Mouse (Mus musculus): ENCODE measurements at regions not wholly inside any gene's neighbourhood (a gene's known extent, or its start where the extent isn't known, plus 50 kb on each side); places are given as distances from the start of the nearest gene placed in this dataset.
"Not testable (repeated sequence)": the region's sequence is repeated elsewhere in the genome, so short reads cannot be mapped to it uniquely, and the experiment has no call there.

DNA sequence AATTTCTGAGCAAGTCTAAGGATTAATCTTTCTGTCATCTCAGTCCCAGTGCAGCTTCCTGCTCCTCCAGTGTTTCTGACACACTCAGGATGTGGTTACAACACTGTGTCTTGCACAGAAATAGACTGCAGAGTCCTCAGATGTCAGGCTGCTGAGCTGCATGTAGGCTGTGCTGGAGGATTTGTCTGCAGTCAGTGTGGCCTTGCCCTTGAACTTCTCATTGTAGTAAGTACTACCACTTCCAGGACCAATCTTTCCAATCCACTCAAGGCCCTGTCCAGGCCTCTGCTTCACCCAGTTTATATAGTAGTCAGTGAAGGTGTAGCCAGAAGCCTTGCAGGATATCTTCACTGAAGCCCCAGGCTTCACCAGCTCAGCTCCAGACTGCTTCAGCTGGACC, 185.8 kb upstream of the Zfp386 start:
- ATAC-seq = not testable (repeated sequence)

DNA sequence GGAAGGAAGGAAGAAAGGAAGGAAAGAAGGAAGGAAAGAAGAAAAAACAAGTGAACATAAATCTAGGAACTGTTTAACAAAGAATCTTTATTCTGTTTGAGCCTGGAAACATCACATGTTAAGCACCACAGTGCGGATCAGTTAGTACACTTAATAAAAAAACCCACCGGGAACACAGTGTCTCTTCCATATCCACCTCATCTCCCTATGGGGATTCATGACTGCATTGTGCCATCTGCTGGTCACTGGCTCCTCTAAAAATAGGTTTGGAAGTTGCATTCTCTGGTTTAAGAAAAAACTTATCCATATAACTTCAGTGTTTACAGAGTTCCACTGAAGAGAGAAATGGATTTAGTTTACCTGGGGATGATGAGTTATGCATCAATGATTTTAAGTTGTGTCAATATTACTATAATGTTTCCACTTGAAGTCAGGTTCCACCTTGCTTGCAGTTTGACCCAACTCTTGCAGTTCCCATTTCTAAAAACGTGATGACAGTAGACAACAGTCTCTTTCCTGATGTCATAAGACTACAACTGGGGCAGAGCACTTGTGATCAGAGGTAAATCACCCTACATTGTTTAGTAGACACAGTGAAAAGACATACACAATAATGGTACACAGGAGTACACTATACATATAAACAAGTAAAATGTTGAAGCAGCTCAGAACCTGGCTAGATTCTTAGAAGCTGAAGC, 182.3 kb upstream of the Zfp386 start:
- not testable (repeated sequence) for ATAC-seq

- ATAC-seq = not testable (repeated sequence)
Measured at GRCm38 (mm10) chr12:115868631-115869030, 178.9 kb upstream of the Zfp386 start.

DNA sequence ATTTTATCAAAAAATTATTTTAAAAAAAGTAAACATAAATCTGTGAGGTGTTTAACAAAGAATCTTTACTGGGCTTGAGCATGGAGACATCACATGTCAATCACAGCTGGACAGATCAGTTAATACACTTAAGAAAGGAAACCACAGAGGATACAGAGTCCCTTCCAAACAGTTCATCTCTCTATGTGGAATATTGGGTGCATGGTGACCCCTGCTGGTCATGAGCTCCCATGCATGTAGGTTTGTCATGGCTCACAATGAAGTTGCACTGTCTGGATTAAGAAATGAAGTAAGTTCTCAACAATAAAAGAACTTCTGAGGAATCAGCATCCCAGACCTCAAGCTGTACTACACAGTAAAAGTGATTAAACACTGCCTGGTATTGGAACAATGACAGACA, 175.1 kb upstream of the Zfp386 start:
- peak; percentile 81 for ATAC-seq

DNA sequence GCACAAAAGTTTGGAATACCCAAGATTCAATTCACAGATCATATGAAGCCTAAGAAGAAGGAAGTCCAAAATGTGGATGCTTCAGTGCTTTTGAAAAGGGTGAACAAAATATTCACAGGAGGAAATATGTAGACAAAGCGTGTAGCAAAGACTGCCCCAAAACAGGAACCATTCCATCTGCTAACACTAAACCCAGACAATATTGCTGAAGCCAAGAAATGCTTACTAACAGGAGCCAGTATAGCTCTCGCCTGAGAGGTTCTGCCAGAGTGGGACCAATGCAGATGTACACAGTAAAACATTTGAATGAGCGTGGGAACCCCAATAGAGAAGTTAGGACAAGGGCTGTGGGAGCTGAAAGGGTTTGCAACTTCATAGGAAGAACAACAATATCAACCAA, 173.5 kb upstream of the Zfp386 start:
- ATAC-seq = not testable (repeated sequence)

- ATAC-seq = no peak
Measured at GRCm38 (mm10) chr12:115883719-115884118, 163.8 kb upstream of the Zfp386 start.

- ATAC-seq = no peak
Measured at GRCm38 (mm10) chr12:115887976-115888375, 159.5 kb upstream of the Zfp386 start.

GRCm38 (mm10) chr12:115892656-115893055, 154.9 kb upstream of the Zfp386 start:
- not testable (repeated sequence) for ATAC-seq

DNA sequence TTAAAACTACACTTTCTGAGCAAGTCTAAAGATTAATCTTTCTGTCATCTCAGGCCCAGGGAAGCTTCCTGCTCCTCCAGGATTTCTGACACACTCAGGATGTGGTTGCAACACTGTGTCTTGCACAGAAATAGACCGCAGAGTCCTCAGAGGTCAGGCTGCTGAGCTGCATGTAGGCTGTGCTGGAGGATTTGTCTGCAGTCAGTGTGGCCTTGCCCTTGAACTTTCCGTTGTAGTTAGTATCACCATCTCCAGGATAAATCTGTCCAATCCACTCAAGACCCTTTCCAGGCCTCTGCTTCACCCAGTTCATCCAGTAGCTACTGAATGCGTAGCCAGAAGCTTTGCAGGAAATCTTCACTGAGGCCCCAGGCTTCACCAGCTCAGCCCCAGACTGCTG, 135.3 kb upstream of the Zfp386 start:
- not testable (repeated sequence) for ATAC-seq

DNA sequence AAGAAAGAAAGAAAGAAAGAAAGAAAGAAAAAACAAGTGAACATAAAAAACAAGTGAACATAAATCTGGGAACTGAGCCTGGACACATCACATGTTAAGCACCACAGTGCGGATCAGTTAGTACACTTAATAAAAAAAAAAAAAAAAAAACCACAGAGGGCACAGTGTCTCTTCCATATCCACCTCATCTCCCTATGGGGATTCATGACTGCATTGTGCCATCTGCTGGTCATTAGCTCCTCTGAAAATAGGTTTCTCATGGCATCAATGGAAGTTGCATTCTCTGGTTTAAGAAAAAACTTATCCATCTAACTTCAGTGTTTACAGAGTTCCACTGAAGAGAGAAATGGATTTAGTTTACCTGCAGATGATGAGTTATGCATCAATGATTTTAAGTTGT, 132.1 kb upstream of the Zfp386 start:
- ATAC-seq = not testable (repeated sequence)

DNA sequence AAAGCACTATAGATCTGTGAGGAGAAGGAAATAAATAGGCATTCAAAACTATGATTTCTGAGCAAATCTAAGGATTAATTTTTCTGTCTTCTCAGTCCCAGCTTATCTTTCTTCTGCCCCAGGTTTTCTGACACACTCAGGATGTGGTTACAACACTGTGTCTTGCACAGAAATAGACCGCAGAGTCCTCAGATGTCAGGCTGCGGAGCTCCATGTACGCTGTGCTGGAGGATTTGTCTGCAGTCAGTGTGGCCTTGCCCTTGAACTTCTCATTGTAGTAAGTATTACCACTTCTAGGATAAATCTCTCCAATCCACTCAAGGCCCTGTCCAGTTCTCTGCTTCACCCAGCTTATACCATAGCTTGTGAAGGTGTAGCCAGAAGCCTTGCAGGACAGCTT, 127.4 kb upstream of the Zfp386 start:
- peak; percentile 40 for ATAC-seq

- ATAC-seq = peak; percentile 76
Measured at GRCm38 (mm10) chr12:115923999-115924398, 123.5 kb upstream of the Zfp386 start.

GRCm38 (mm10) chr12:115925542-115925941, 122.0 kb upstream of the Zfp386 start:
- ATAC-seq = not testable (repeated sequence)

GRCm38 (mm10) chr12:115952325-115952724, 95.2 kb upstream of the Zfp386 start:
- peak; percentile 73 for ATAC-seq

DNA sequence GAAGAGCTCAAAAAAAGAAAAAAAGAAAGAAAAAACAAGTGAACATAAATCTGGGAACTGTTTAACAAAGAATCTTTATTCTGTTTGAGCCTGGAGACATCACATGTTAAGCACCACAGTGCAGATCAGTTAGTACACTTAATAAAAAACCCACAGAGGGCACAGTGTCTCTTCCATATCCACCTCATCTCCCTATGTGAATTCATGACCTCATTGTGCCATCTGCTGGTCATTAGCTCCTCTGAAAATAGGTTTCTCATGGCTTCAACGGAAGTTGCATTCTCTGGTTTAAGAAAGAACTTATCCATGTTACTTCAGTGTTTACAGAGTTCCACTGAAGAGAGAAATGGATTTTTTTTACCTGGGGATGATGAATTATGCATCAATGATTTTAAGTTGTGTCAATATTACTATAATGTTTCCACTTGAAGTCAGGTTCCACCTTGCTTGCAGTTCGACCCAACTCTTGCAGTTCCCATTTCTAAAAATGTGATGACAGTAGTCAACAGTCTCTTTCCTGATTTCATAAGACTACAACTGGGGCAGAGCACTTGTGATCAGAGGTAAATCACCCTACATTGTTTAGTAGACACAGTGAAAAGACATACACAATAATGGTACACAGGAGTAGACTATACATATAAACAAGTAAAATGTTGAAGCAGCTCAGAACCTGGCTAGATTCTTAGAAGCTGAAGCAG, 91.9 kb upstream of the Zfp386 start:
- not testable (repeated sequence) for ATAC-seq

- ATAC-seq = not testable (repeated sequence)
Measured at GRCm38 (mm10) chr12:115963701-115964100, 83.8 kb upstream of the Zfp386 start.

GRCm38 (mm10) chr12:115967522-115967921, 80.0 kb upstream of the Zfp386 start:
- peak; percentile 69 for ATAC-seq

Measured in activated CD4-positive, CD25-positive, alpha-beta regulatory T cell, adult 4 months (primary cell).